Mouse (Mus musculus): ENCODE measurements around the gene Tepp. TPM values are rescaled to one million over a fixed set of nuclear protein-coding genes. Genes with fewer than 3 reads are reported as not detected.

Gene Tepp
- total RNA-seq (2017) = 2.5 TPM in 1 of 3 replicates, not detected in the others

DNA sequence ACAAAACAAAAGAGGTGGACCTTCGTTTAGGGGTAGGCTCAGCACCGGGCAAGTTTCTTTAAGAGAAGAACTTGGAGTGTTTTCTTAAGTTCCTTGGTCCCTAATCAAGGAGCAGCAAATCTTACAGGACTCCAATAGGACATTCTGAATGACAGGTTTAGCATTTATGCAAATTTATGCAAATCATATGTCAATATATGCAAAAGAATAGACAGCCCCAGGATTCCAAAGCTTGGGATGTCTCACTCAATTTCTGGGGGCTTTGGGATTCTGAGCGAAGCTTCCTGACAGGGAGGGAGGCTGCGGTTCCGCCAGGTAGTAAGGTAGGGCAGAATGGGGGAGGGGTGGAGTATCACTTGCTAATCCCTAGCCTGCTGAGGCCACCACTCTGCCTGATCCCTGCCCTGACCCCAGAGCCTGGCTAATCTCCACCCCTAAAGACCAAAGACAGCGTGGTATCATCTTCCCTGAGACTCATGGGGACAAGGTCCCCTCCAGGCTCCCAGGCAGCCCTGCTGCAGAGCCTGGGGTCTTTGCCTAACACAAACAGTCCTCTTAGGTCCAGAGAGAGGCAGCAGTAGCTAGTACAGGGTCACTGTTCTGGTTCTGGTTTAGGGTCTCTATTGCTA is at the start of gene Tepp:
Gene Tepp, plus strand, starts transcription at position 225 of the 629 bp plus-strand sequence.
- ATAC-seq (replicated peaks; ENCODE audit: insufficient number of reproducible peaks, low FRiP score, low TSS enrichment, poor library complexity, severe bottlenecking) = no peak

DNA sequence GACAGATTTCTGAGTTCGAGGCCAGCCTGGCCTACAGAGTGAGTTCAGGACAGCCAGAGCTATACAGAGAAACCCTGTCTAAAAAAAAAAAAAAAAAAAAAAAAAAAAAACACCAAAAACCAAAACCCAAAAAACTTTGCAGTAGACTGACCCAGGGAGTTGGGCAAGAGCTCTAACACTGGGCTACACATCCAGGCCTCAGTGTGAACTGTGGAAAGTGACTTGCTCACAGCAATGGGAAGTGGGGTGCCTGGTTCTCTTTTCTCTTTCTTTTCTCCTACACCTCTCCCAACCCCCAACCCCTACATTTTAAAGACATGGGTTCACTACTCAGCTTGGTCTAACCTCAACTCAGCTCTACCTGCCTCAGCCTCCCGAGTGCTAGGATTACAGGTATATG is 48.2 kb upstream of the Tepp start:
- no peak for ATAC-seq (replicated peaks; ENCODE audit: insufficient number of reproducible peaks, low FRiP score, low TSS enrichment, poor library complexity, severe bottlenecking)

DNA sequence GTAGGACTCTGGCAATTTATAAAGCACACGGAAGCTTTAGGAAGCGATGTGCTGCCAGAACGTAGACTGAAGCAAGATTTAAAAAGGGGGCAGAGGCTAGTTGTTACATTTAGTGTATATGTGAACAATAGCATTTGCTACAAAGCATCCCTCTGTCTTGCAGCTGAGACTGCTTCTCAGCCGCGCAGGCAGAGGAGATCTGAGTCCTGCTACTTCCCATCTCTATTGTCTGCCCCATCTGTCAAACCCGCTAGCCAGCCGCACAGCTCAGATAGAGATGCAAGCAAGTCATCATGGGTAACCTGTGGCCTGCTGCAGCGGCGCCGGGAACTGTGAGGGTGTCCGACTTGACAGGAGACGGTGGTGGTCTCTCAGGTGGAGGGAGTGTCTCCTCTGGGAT is 39.9 kb upstream of the Tepp start:
- ATAC-seq (replicated peaks; ENCODE audit: insufficient number of reproducible peaks, low FRiP score, low TSS enrichment, poor library complexity, severe bottlenecking) = no peak

DNA sequence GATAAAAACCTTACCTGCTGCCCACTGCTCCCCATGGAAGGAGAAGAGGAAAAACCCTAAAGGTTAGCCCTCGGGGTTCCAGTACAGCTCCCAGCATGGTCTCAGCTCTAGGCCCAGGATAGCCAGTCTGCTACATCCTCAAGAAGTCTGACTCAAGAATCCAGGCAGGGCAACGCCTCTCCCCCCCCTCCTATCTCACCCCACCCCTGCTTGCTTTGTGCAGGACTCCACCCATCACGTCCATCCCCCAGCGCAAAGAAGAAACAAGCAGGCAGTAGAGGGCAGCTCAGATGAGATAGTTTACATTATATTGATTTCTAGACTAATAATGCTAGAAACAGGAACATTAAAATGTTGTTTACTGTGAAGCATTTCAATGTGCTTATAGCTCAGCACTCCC is 38.5 kb upstream of the Tepp start:
- no peak for ATAC-seq (replicated peaks; ENCODE audit: insufficient number of reproducible peaks, low FRiP score, low TSS enrichment, poor library complexity, severe bottlenecking)

DNA sequence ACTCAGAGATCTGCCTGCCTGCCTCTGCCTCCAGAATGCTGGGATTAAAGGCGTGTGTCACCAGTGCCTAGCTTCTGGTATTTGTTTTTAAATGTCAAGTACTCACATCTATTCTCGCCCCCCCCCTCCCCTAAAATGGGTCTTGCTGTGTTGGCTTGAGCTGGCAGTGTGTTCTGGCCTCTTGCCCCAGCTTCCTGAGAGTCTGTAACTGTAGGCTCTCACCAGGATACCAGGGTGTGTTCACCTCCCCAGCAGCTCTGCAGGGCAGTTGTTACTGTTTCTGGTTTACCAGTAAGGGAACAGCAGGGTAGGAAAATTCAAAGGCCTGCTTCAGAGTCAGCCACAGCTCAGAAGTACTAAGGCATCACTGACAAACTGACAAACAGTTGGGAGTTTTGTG is 37.5 kb upstream of the Tepp start:
- no peak for ATAC-seq (replicated peaks; ENCODE audit: insufficient number of reproducible peaks, low FRiP score, low TSS enrichment, poor library complexity, severe bottlenecking)

DNA sequence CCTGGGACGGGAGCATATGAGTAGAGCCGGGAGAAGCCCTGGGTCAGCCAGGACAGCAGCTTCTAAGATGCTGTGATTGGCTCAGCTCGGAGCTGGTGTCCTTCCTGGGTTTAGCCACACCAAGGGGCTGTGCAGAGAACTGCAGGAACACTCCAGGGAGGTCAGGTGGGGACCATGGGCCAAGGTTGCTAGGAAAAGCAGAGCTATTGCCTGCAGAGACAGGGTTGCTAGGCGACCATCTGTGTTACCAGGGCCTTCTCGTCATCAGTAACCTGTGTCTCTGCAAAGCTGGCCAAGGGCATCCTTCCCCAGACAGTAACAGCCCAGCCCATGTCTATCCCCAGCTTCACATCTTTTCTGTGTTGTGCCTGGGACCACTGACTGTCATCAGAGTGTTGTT is 28.9 kb upstream of the Tepp start:
- ATAC-seq (replicated peaks; ENCODE audit: insufficient number of reproducible peaks, low FRiP score, low TSS enrichment, poor library complexity, severe bottlenecking) = no peak

DNA sequence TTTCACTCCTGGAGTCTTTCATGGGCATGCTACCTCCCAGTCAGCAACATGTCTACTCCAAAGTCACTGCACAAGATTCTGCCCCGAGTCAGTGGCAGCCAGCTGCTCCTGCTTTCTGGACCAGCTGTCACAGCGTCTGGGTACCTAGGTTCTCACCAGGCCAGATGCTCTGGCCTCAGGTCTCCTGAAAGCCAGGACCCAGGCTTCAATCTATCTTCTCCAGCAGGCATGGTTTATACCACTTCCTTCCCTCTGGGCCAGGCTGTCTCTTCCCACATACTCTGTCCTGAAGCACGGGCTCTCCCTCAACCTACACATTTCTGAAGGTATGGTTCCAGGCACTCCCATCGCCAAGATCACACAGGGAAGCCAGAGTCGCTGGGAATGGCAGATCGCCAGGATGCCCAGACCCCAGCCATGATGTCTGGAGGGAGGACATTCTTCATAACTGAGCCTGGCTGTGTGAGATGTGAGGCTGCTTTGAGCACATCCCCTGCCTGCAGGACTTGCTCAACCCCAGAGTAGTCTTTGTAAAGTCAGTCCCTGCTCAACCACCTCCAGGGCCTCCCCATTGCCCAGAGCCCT is 21.2 kb upstream of the Tepp start:
- ATAC-seq (replicated peaks; ENCODE audit: insufficient number of reproducible peaks, low FRiP score, low TSS enrichment, poor library complexity, severe bottlenecking) = no peak

DNA sequence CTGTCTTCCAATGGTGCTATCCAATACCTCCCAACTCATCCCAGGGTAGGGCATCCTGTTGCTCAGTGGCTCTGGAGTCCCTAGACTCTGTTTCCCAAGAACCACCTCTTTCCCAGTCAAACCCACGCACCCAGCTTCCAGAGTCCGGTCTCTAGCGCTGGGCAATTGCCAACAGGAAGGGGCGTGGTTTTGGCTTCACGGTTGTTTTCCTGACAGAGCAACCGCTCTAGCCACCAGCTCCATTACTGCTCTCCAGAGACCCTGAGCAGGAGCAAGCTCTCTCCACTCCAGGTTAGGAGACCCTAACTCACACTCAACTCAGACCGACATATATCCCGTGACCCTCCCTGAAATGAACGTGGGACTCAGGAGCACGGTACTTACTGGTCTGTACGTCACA is 17.2 kb upstream of the Tepp start:
- ATAC-seq (replicated peaks; ENCODE audit: insufficient number of reproducible peaks, low FRiP score, low TSS enrichment, poor library complexity, severe bottlenecking) = peak; percentile 54

DNA sequence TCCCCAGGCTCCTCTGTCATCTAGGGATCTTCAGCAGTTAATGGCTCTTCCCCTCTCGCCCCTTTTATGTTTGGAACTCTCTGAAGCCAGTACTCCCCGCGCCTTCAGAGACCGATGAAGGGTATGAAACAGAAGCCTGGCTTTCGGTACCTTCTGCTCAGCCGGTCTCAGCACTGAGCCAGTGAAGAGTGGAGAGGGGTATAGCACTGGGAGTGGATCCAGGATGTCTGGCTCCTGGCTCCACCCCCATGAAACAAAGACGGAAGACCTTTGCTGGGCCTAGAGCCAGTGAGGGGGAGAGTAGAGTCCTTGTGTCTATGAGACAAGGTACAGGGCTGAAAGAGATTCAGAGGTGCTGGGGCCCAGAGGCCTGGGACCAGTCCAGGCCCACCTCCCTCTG is 16.5 kb upstream of the Tepp start:
- no peak for ATAC-seq (replicated peaks; ENCODE audit: insufficient number of reproducible peaks, low FRiP score, low TSS enrichment, poor library complexity, severe bottlenecking)

DNA sequence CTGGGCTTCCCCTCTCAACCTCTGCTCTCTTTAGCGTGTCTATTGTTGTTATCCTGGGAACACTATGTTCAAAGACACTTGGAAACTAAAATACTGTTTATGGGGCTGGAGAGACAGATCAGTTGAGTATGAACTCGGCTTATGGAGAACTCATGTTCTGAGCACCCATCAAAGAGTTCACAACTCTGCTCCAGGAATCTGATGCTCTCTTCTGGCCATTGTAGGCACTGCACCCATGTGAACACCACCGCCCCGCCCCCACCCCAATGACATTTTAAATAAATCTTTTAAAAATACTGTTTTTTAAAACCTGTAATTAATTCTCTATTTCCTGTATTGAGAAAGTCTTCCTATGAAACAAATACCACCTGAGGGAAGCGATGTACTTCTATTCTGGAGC is 8.0 kb upstream of the Tepp start:
- peak; percentile 62; the same call in 1 of the 2 replicates for ATAC-seq (replicated peaks; ENCODE audit: insufficient number of reproducible peaks, low FRiP score, low TSS enrichment, poor library complexity, severe bottlenecking)

DNA sequence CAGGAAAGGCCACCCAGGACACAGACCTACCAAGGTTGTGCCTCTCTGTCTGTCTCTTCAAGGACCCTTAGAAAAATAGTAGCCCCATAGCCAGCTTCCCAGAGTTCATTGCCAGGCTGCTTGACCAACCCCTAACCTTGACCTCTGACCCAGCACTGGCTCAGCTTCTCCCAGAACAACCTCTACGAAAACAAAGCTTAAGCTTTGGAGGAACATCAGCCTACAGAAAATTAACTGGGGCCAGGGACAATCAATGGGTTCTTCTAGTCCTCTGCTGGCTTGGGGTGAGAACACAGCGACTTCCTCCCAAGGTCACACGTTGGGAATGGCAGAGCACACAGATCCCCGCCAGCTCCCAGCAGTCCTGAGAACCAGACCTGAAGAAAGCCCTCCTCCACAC is 4.8 kb upstream of the Tepp start:
- ATAC-seq (replicated peaks; ENCODE audit: insufficient number of reproducible peaks, low FRiP score, low TSS enrichment, poor library complexity, severe bottlenecking) = no peak

DNA sequence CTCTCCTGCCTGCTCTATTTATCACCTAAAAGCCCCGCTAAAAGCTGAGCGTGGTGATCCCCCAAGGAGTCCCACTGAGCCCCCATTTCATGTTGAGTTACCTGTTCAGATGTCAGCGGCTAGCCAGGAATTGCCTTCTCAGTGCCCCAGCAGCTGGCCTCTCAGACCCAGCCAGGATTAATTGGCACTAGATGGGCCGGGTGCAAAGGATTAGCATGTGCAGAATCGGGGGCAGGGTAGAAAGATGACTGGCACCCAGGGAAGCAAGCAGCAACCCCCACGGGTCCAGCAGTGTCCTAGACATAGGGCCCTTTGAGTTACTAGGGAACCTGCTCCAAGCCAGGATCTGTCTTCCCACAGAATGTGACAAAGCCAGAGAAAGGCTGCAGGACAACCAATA is 3.9 kb upstream of the Tepp start, which contains the start of gene Cngb1:
Gene Cngb1, minus strand, starts transcription at position 155 of the 400 bp plus-strand sequence.
- no peak for ATAC-seq (replicated peaks; ENCODE audit: insufficient number of reproducible peaks, low FRiP score, low TSS enrichment, poor library complexity, severe bottlenecking)

DNA sequence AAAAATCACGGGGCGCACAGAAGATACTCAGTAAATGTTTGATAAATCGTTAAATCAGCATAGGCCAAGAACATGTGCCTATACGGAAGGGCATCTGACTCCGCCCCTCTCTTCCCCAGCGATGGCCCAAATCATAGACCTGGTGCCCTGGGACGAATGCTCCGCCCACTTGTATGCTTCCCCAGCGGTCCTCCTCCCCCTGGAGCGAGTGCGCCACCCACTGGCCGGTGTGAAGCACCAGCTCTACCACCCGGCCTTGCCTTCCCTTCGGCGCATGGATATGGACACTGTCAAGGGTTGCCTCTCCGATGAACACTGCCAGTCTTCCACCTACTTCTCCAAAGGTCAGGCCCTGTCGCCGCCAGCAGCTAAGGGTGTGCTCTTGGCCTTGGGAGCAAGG is 2.5 kb downstream of the Tepp start:
- ATAC-seq (replicated peaks; ENCODE audit: insufficient number of reproducible peaks, low FRiP score, low TSS enrichment, poor library complexity, severe bottlenecking) = no peak; the same call in 1 of the 2 replicates

DNA sequence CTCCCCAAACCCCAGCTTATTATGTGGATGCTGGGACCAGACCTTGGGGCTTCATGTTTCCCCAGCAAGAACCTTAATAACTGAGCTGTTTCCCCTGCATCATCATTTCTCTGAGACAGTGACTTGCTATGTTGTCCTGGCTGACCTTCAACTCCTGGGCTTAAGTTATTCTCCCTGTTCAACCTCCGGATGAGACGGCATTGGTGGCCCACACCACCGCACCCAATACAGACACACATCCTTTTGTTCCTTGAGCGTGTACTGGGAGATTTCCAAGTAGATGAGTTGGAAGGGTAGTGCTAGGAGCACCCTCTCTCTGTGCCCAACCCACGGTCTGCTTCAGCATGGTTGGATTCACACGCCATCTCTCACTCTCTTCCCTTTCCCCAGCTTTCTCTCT is 3.5 kb downstream of the Tepp start:
- ATAC-seq (replicated peaks; ENCODE audit: insufficient number of reproducible peaks, low FRiP score, low TSS enrichment, poor library complexity, severe bottlenecking) = no peak

DNA sequence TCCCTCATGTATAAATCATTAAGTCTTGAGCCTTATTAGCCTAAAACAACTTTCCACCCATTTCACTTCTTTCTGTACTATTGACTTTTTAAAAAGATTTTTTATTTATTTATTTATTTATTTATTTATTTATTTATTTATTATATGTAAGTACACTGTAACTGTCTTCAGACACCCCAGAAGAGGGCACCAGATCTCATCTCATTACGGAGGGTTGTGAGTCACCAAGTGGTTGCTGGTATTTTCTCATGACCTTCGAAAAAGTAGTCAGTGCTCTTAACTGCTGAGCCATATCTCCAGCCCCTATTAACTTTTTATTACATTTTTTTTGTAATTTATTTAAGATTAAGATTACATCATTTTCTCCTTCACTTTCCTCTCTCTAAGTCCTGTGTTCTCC is 4.3 kb downstream of the Tepp start:
- no peak for ATAC-seq (replicated peaks; ENCODE audit: insufficient number of reproducible peaks, low FRiP score, low TSS enrichment, poor library complexity, severe bottlenecking)

DNA sequence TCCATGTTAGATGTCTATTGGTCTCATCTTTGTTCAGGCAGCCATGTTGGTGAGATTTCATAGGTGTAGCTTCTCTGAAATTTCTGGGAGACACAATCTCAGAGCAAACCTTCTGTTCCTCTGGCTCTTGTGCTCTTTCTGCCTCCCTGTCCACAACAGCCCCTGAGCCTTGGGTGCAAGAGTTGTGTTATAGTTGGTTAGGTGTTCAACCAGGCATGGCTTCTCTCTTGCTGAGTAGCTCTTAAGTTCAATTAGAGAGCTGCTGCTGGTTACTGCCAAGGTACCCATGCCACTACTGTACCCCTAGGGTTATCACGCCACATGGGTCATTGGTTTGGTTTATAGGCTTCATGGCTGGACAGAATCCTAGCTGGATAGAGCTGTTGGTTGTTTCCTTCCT is 5.0 kb downstream of the Tepp start:
- ATAC-seq (replicated peaks; ENCODE audit: insufficient number of reproducible peaks, low FRiP score, low TSS enrichment, poor library complexity, severe bottlenecking) = no peak

DNA sequence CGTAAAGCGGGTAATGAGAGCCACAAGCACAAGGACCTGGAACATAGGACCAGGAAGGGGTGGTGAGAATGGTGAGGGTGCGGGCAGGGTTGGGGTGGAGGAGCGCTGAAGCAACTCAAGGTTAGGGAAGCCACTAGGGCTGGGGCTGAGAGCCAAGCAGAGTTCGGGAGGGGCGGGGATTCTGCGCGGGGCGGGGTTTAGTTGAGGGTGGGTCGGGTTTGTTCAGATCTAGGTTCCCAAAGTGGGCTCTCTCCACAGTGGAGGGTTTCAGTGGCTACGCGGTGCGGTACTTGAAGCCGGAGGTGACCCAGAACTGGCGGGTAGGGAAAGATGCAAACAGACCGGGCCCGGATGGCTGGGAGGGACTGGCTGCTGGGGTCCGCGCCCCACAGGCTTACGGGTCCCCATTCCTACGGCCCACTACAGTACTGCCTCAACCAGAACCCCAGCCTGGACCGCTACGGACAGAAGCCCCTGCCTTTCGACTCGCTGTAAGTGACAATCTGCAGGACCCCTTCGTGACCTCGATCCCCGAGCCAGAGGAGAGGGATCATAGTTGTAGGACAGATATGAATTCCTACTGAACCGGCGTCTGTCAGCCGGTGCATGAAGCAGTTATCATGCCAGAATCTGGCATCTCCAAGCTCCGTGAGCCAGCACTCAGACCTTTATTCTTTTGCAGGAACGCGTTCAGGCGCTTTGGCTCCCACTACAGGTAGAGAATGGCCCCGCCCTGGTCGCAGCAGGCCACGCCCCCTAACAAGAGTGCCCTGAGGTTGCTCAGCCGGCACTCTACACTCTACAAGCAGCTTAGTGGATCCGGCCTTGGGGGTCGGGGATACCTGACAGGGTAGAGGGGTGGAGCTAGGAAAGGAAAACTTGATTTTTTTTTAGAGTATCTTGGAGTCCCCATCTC is 10.1 kb downstream of the Tepp start:
- peak; percentile 57; the same call in 1 of the 2 replicates for ATAC-seq (replicated peaks; ENCODE audit: insufficient number of reproducible peaks, low FRiP score, low TSS enrichment, poor library complexity, severe bottlenecking)

DNA sequence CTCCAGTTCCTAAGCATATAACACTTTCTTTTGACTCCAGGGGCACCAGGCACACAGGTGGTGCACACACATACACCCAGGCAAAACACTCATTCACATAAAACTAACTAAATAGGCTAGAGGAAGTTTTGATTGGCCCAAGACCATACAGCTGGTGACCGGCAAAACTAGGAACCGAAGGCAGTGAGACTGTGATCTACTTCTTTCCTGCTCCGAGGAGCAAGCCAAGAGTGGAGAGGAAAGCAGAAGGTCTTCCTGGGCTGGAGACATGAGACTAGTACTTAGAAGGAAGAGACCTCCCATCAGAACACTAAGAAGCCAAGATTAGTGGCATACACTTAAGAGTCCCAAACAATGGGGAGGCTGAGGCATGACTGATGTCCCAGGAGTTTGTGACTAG is 12.8 kb downstream of the Tepp start:
- ATAC-seq (replicated peaks; ENCODE audit: insufficient number of reproducible peaks, low FRiP score, low TSS enrichment, poor library complexity, severe bottlenecking) = no peak

DNA sequence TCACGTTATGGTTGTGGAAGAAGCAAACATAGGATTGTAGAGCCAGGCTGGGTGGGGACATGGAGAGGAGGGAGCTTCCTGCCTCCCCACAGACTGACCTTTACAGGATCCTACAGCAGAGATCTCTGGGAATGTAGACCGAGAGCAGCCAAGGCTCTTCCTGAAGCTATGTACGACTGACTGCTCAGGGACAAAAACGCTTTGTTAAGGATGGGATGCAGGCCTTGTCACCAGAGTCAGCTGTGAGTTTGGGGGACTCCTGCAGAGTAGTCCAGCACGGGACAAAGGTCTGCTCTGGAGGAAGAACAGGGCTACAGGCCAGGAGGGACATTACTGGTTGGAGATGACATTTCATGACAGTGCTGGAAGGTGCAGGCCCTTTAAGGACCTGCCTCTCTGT is 14.3 kb downstream of the Tepp start:
- ATAC-seq (replicated peaks; ENCODE audit: insufficient number of reproducible peaks, low FRiP score, low TSS enrichment, poor library complexity, severe bottlenecking) = no peak

DNA sequence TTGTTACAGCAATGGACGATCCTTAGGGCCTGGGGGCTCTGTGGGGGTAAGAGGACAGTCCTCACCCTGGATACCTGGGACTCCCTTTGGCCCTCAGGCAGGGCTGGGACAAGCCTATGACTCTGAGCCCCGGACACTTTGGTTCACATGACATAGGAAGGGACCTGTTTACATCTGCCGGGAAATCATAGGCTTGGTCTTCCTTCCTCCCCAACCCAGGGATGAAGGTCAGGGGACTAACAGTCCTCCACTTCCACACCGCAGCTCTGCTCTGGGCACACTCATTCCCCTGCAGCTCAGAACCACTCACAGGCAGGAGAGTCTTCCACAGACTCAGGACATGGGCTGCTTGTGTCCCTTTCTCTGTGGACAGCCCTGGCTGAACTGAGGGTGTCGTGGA is 16.5 kb downstream of the Tepp start:
- ATAC-seq (replicated peaks; ENCODE audit: insufficient number of reproducible peaks, low FRiP score, low TSS enrichment, poor library complexity, severe bottlenecking) = no peak
